In genomic region chr13:28633541-28634041, GRCm38 (mm10) we compare ENCODE assay signal across 11 mouse cellular contexts.
DNase-seq lines count a peak whose midpoint lies in the region; ATAC-seq lines count a peak whose summit lies in the region.
"Had no signal": no experiment of that assay in that cellular context is flagged by ENCODE, and none has a peak within 500 bp of the region (broad histone marks: within the 10 kb centered on the region; RNA-seq: fewer than 3 reads in every experiment).

No protein-coding gene starts in this region.

- peak; percentile 20 for DNase-seq in hindbrain, embryonic 10.5 days (ENCODE audit: low spot score)
- peak; percentile 25 for DNase-seq in ES-CJ7 (ENCODE audit: low read depth, low spot score)
- DNase-seq in embryonic facial prominence, embryonic 14.5 days (ENCODE audit: low spot score) = no peak
- peak; percentile 24 to 50 for DNase-seq in kidney, postnatal 4 days
- no peak for DNase-seq in right cerebral cortex, postnatal 25 days
- no peak for DNase-seq in spleen, postnatal 36 days (ENCODE audit: low spot score in 2 of 2)
- DNase-seq: cerebellum, postnatal 36 days; gastrocnemius, postnatal 36 days had no signal

- H3K4me1 ChIP-seq in hindbrain, embryonic 10.5 days (replicated peaks) = peaks cover 44% of the 10 kb centered on the region
- peaks cover 3% of the 10 kb centered on the region for H3K4me1 ChIP-seq in hindbrain, embryonic 16.5 days (ENCODE audit: control insufficient read depth, insufficient read depth, low read depth, low read length)
- H3K4me1 ChIP-seq in embryonic facial prominence, embryonic 14.5 days (ENCODE audit: control insufficient read depth, insufficient read depth, low read length) = peaks cover 37% of the 10 kb centered on the region

- H3K4me2 ChIP-seq in hindbrain, embryonic 16.5 days (ENCODE audit: low read length) = no peak overlapping the region
- H3K4me2 ChIP-seq in embryonic facial prominence, embryonic 14.5 days (ENCODE audit: low read depth, low read length) = no peak overlapping the region
- H3K4me2 ChIP-seq: liver, embryonic 11.5 days had no signal

- H3K27ac ChIP-seq in hindbrain, embryonic 10.5 days = peak overlapping the region; percentile 50; the same call in 1 of the 2 replicates
- no peak overlapping the region for H3K27ac ChIP-seq in hindbrain, embryonic 16.5 days (ENCODE audit: low read depth, low read length)
- H3K27ac ChIP-seq in embryonic facial prominence, embryonic 14.5 days (replicated peaks; ENCODE audit: low read depth, low read length) = peak overlapping the region; percentile 71

- no peaks in the 10 kb centered on the region for H3K9me3 ChIP-seq in hindbrain, embryonic 10.5 days
- no peaks in the 10 kb centered on the region for H3K9me3 ChIP-seq in hindbrain, embryonic 16.5 days (ENCODE audit: control insufficient read depth, low read length)
- H3K9me3 ChIP-seq in embryonic facial prominence, embryonic 14.5 days (ENCODE audit: control insufficient read depth, low read length) = peaks cover 4% of the 10 kb centered on the region; the same call in 1 of the 2 replicates

- 39% methylated on average over 5 of the region's 5 CpGs for WGBS in hindbrain, embryonic 10.5 days
- WGBS in hindbrain, embryonic 16.5 days = 30% methylated on average over 5 of the region's 5 CpGs
- WGBS in embryonic facial prominence, embryonic 14.5 days = 26% methylated on average over 5 of the region's 5 CpGs

- H3K36me3 ChIP-seq in hindbrain, embryonic 10.5 days = peaks cover 19% of the 10 kb centered on the region
- H3K36me3 ChIP-seq in hindbrain, embryonic 16.5 days (ENCODE audit: control insufficient read depth, insufficient read depth, low read length) = no peaks in the 10 kb centered on the region
- 0 out of 2 replicates have a peak, but pooled peaks cover 3% of the 10 kb centered on the region for H3K36me3 ChIP-seq in embryonic facial prominence, embryonic 14.5 days (ENCODE audit: control insufficient read depth, insufficient read depth, low read length)

- H3K9ac ChIP-seq in hindbrain, embryonic 16.5 days (ENCODE audit: low read depth, low read length) = no peak overlapping the region
- no peak overlapping the region for H3K9ac ChIP-seq in embryonic facial prominence, embryonic 14.5 days (ENCODE audit: low read depth, low read length)

- H3K4me3 ChIP-seq in hindbrain, embryonic 10.5 days = no peak overlapping the region
- no peak overlapping the region for H3K4me3 ChIP-seq in hindbrain, embryonic 16.5 days (ENCODE audit: low read length)
- no peak overlapping the region for H3K4me3 ChIP-seq in embryonic facial prominence, embryonic 14.5 days (ENCODE audit: low read depth, low read length)

- ATAC-seq in hindbrain, embryonic 16.5 days = no peak
- no peak for ATAC-seq in embryonic facial prominence, embryonic 14.5 days (ENCODE audit: low read depth)
- no peak for ATAC-seq in erythroid progenitor cell, adult 5-6 weeks (replicated peaks; ENCODE audit: low FRiP score, poor library complexity, severe bottlenecking)

- no peaks in the 10 kb centered on the region for H3K27me3 ChIP-seq in hindbrain, embryonic 10.5 days (ENCODE audit: insufficient read depth, poor library complexity, severe bottlenecking)
- H3K27me3 ChIP-seq in hindbrain, embryonic 16.5 days (replicated peaks; ENCODE audit: control insufficient read depth, insufficient read depth, low read length) = no peaks in the 10 kb centered on the region
- no peaks in the 10 kb centered on the region for H3K27me3 ChIP-seq in embryonic facial prominence, embryonic 14.5 days (replicated peaks; ENCODE audit: control insufficient read depth, insufficient read depth, low read length)

Comparison
In these comparisons a context has a peak if more than half of its experiments do, and no peak if none do; other contexts are left out.
1. DNase-seq: peak in hindbrain, embryonic 10.5 days (single experiment), ES-CJ7 (single experiment) and kidney, postnatal 4 days (2 of 2); none in embryonic facial prominence, embryonic 14.5 days (single experiment), right cerebral cortex, postnatal 25 days (single experiment) and spleen, postnatal 36 days (0 of 2).